In genomic region chr2:10343523-10343922, GRCm38 (mm10) we compare ENCODE assay signal across 20 mouse cellular contexts. TPM values are rescaled to one million over a fixed set of nuclear protein-coding genes. Genes with fewer than 3 reads are reported as not detected.
A peak's percentile ranks its signal among the peaks of the same experiment; 100 is the strongest.
DNase-seq lines count a peak whose midpoint lies in the region; ATAC-seq and TF ChIP-seq lines count a peak whose summit lies in the region.
"Had no signal": no experiment of that assay in that cellular context is flagged by ENCODE, and none has a peak within 500 bp of the region (broad histone marks: within the 10 kb centered on the region; RNA-seq: fewer than 3 reads in every experiment).

No protein-coding gene starts in this region.

- H3K9ac ChIP-seq in intestine, postnatal 0 days (ENCODE audit: low read depth, low read length) = no peak overlapping the region
- H3K9ac ChIP-seq: embryonic facial prominence, embryonic 12.5 days; forebrain, embryonic 15.5 days; heart, embryonic 12.5 days; hindbrain, embryonic 15.5 days had no signal

- H3K4me1 ChIP-seq in spleen, adult 2 months (ENCODE audit: control insufficient read depth, insufficient read depth, insufficient read length) = no peaks in the 10 kb centered on the region
- no peaks in the 10 kb centered on the region for H3K4me1 ChIP-seq in intestine, postnatal 0 days (replicated peaks; ENCODE audit: control insufficient read depth, insufficient read depth, low read length)
- H3K4me1 ChIP-seq: embryonic facial prominence, embryonic 12.5 days; forebrain, embryonic 15.5 days; heart, embryonic 12.5 days; hindbrain, embryonic 10.5 days; hindbrain, embryonic 15.5 days had no signal

- no peaks in the 10 kb centered on the region for H3K27me3 ChIP-seq in spleen, adult 2 months (ENCODE audit: control insufficient read depth, insufficient read depth, low read length)
- H3K27me3 ChIP-seq in myocyte (ENCODE audit: control insufficient read depth, insufficient read depth, insufficient read length) = no peaks in the 10 kb centered on the region
- H3K27me3 ChIP-seq in intestine, postnatal 0 days (replicated peaks; ENCODE audit: control insufficient read depth, insufficient read depth, low read length) = no peaks in the 10 kb centered on the region
- H3K27me3 ChIP-seq: embryonic facial prominence, embryonic 12.5 days; forebrain, embryonic 15.5 days; hindbrain, embryonic 15.5 days; Patski had no signal

- TF ChIP-seq POLR2A in spleen, adult 2 months (IDR thresholded peaks at IDR 0.05; ENCODE audit: low read depth, low read length) = no peak
- no peak for TF ChIP-seq POLR2A in myocyte (IDR thresholded peaks at IDR 0.05; ENCODE audit: insufficient read length, low read depth)

- H3K79me2 ChIP-seq in myocyte (ENCODE audit: control insufficient read depth, insufficient read depth) = no peaks in the 10 kb centered on the region

- TF ChIP-seq CTCF in spleen, adult 2 months (IDR thresholded peaks at IDR 0.05; ENCODE audit: extremely low read depth, insufficient read depth, insufficient read length, insufficient replicate concordance) = no peak
- TF ChIP-seq CTCF in intestine, postnatal 0 days (IDR thresholded peaks at IDR 0.05; ENCODE audit: low read depth) = no peak

- no peak for DNase-seq in spleen, adult 2 months (ENCODE audit: low read depth in 1 of 2, low spot score in 2 of 2)
- no peak for DNase-seq in spleen, postnatal 4 days (ENCODE audit: low spot score in 2 of 2)
- peak; percentile 53 for DNase-seq in CD4-positive helper T cell, adult 2 months (ENCODE audit: low read depth, low spot score)
- DNase-seq in T-cell, adult 2 months (ENCODE audit: low spot score) = peak; percentile 16
- no peak for DNase-seq in layer of hippocampus, adult 18-20 months (ENCODE audit: low spot score in 2 of 2)
- DNase-seq: adrenal gland, adult 8-10 months; cerebellum, adult 11 months; cerebellum, adult 8-10 months; cerebellum, postnatal 14 days; gastrocnemius, postnatal 10 days; heart, adult 2 months had no signal

- H3ac ChIP-seq in myocyte (ENCODE audit: control insufficient read depth, insufficient read length) = no peak overlapping the region

- peak overlapping the region; percentile 31 for H3K4me3 ChIP-seq in spleen, adult 2 months (ENCODE audit: extremely low read depth, insufficient read depth, insufficient read length)
- H3K4me3 ChIP-seq in myocyte = no peak overlapping the region
- no peak overlapping the region for H3K4me3 ChIP-seq in intestine, postnatal 0 days (ENCODE audit: low read depth, low read length)
- H3K4me3 ChIP-seq: embryonic facial prominence, embryonic 12.5 days; forebrain, embryonic 15.5 days; heart, adult 2 months; heart, embryonic 12.5 days; hindbrain, embryonic 10.5 days; hindbrain, embryonic 15.5 days had no signal

- peak overlapping the region; percentile 34 for H3K4me2 ChIP-seq in myocyte (ENCODE audit: low read depth)
- H3K4me2 ChIP-seq in intestine, postnatal 0 days (replicated peaks; ENCODE audit: low read depth) = no peak overlapping the region
- H3K4me2 ChIP-seq: embryonic facial prominence, embryonic 12.5 days; forebrain, embryonic 15.5 days; heart, embryonic 12.5 days; hindbrain, embryonic 15.5 days had no signal

- H3K9me3 ChIP-seq in intestine, postnatal 0 days (ENCODE audit: control insufficient read depth) = no peaks in the 10 kb centered on the region
- H3K9me3 ChIP-seq: embryonic facial prominence, embryonic 12.5 days; forebrain, embryonic 15.5 days; heart, embryonic 12.5 days; hindbrain, embryonic 10.5 days; hindbrain, embryonic 15.5 days had no signal

- H3K27ac ChIP-seq in spleen, adult 2 months (ENCODE audit: insufficient read depth, low read length) = no peak overlapping the region
- H3K27ac ChIP-seq in intestine, postnatal 0 days (ENCODE audit: low read depth, low read length) = no peak overlapping the region
- H3K27ac ChIP-seq: embryonic facial prominence, embryonic 12.5 days; forebrain, embryonic 15.5 days; heart, adult 2 months; hindbrain, embryonic 10.5 days; hindbrain, embryonic 15.5 days had no signal

- 45% methylated on average over 5 of the region's 5 CpGs for WGBS in spleen, adult 2 months
- WGBS in intestine, postnatal 0 days = 73% methylated on average over 5 of the region's 5 CpGs

- H3K36me3 ChIP-seq in spleen, adult 2 months (ENCODE audit: control insufficient read depth, insufficient read depth, low read length) = no peaks in the 10 kb centered on the region
- H3K36me3 ChIP-seq in myocyte (ENCODE audit: control insufficient read depth, insufficient read depth) = no peaks in the 10 kb centered on the region
- no peaks in the 10 kb centered on the region for H3K36me3 ChIP-seq in intestine, postnatal 0 days (ENCODE audit: control insufficient read depth, insufficient read depth)
- H3K36me3 ChIP-seq: embryonic facial prominence, embryonic 12.5 days; forebrain, embryonic 15.5 days; heart, embryonic 12.5 days; hindbrain, embryonic 10.5 days; hindbrain, embryonic 15.5 days had no signal

- ATAC-seq in intestine, postnatal 0 days = no peak
- no peak for ATAC-seq in megakaryocyte progenitor cell, adult 5-6 weeks (replicated peaks; ENCODE audit: poor library complexity)
- ATAC-seq: forebrain, embryonic 15.5 days; Patski had no signal

TF ChIP-seq in myocyte, 11 proteins besides CTCF, POLR2A, EP300 and RAD21:
- TF ChIP-seq SRF (IDR thresholded peaks at IDR 0.05; ENCODE audit: control insufficient read depth, insufficient read length, low read depth) (no peak), TCF12 (IDR thresholded peaks at IDR 0.05; ENCODE audit: insufficient read depth, poor library complexity, severe bottlenecking) (no peak), MAX (IDR thresholded peaks at IDR 0.05; ENCODE audit: low read depth) (no peak), USF1 (IDR thresholded peaks at IDR 0.05; ENCODE audit: low read depth) (no peak), POLR2AphosphoS2 (IDR thresholded peaks at IDR 0.05; ENCODE audit: insufficient read length, low read depth) (no peak)

RNA-seq across cellular contexts. Expression of gene Sfmbt2, which starts 26.8 kb away (rescaled TPM):
- 0.28 and 0.34 TPM in 2 replicates for polyA plus RNA-seq in spleen, adult 2 months (2012; rRNA removed)
- 0.19 TPM for polyA plus RNA-seq in myocyte (2012; fragmentation: generic; extraction: Trizol)
- 1 to 10 TPM; 2.9 to 3.3 TPM for total RNA-seq in layer of hippocampus, adult 18-20 months (2021)
- 0.41 and 0.47 TPM in 2 replicates for polyA plus RNA-seq in intestine, postnatal 0 days (2015; fragmentation: Nextera tagmentation; extraction: Ambion mirVana)
- 0.77 and 0.85 TPM in 2 replicates for total RNA-seq in megakaryocyte progenitor cell, adult 5-6 weeks (2015)
- total RNA-seq in megakaryocyte progenitor cell, adult 5-6 weeks (2017) = 0.67 and 1.1 TPM in 2 replicates

Comparison
In these comparisons a context has a peak if more than half of its experiments do, and no peak if none do; other contexts are left out.
1. DNase-seq: peak in CD4-positive helper T cell, adult 2 months (single experiment) and T-cell, adult 2 months (single experiment); none in spleen, adult 2 months (0 of 2), spleen, postnatal 4 days (0 of 2) and layer of hippocampus, adult 18-20 months (0 of 2).